Mouse (Mus musculus) 3134 (cell line): ENCODE measurements around the gene Spdye4b.
A peak's percentile ranks its signal among the peaks of the same experiment; 100 is the strongest.

Experiments
- DNase-seq: peaks from one replicate; pipeline ENCODE4 v3.0.0-alpha.2; 2011; ENCODE audit warnings: low spot score; ENCODE audit not compliant: insufficient read length; ENCODE audit errors: extremely low read depth

Spdye4b gene

DNA sequence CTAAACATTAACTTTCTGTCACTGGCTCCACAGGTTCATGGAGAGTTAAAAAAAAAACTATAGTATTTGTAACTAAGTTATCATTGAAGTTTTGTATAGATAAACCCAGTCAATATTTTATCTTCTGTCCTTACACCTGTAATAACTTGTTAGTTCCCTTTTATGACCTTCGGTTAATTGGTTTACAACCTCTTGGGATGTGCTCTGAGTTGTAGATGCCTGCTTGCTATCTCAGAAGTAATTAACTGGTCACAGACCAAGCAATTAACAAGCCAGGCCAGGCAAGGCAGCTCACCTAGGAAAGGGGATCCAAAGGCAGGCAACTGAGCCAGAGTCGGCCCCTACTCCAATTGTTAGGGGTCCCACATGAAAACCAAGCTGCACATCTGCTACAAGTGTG lies 33.0 kb downstream of the Spdye4b start:
- no peak for DNase-seq

DNA sequence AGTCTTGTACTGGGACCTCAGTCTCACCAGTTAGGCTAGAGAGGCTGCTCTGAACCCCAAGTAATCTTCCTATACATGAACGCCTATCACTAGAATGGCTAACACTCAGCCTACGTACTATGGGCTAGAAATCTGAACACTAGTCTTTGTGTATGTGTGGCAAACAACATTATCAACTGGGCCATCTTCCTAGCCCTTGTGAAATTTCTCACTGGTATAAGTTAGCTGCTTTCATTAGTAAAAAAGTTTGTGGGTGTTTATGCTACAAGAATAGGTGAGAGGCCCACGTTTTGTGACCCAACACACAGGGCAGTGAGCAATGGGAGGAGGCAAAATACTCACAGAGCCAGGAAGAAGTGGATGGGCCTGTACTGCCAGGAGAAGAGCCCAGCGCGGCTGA lies 40.2 kb downstream of the Spdye4b start:
- DNase-seq = no peak

DNA sequence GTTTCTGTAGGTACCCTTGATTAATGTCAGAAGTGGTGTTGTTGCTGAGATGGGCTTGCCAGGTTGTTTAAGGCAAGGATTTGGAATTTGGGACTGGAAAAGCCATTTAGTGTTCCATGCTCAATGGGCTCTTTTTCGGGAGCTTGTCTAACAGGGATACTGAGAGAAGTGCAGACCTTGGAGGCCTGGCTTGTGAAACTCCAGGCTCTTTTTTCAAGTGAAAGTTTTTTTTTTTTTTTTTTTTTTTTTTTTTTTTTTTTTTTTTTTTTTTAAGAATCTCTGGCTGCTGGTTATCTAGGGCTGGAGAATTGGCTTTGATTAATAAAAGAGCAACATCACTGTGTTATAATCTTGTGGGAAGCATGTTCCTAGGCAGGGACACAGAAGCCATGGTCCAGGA lies 41.5 kb downstream of the Spdye4b start:
- DNase-seq = no peak

DNA sequence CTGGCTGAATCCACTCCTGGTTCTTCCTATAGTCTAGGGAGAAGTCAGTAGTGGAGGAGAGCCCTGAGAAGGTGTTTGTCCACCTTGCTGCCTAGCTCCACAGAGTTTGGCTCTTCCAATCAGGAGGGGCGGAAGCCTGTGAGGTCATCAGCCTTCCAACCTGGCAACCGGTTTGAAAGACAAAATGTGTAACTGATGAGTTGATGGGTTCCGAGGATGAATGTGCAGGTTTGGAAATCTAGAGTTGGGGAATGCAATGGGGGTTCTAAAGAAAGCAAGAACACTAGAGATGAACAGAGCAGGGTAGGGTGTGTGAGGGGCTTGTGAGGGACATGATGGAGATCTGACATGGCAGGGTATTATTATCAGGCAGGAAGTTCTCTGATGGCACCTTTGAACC lies 46.0 kb downstream of the Spdye4b start, which contains the start of gene Spdye4a:
TSS of gene Spdye4a (minus strand) at position 101 of the 400 bp plus-strand sequence.
- no peak for DNase-seq

DNA sequence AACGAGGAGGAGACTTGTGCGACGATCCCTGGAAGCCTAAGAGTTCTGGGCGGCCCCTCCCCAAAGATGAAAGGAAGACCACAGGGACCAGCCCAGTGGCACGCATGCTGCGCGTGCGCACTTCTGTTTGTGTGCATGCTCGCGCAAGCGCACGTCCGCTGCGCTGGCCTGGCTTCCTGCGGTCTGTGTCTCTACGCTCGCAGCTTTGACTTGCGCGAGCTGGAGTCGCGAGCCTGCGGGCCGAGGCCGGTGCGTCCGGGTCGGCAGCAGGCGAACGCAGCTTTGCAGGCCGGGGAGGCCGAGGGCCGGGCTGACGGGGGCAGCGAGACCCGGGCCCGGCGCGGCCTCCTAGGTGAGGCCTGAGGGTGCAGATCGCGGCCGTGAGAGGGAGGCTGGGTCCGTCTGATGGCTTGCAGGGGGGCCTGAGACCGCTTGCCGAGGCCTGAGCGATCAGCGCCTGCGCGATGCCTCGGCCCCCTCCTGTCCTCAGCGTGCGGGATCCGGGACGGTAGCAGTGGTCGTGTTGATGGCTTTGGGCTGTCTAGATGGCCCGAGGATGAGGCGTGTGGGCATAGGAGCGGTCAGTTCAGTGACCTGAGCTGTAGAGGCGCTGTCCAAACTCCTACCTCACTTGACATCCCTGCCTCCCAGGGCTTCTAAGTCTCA lies 54.3 kb downstream of the Spdye4b start, which contains the start of gene Zfp12:
TSS of gene Zfp12 (plus strand) at position 136 of the 666 bp plus-strand sequence.
- peak; percentile 96 for DNase-seq

DNA sequence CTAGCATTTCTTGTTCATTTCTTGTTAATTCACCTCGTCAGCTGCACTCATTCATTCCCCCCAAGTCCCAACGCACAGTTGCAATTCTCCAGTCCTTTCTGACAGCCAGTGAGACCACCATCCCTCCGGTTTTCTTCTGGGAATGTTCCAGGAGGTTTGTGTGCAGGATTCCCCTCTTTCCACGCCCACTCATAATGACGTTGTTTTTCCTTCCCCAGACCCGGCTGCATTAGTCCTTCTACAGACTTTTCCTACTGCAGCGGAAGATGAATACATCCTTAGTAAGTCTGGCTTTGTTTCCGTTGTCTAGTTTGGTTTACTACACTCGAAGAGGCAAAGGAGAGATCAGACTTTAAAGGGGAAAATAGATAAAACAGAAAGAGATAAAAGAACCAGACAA lies 55.2 kb downstream of the Spdye4b start:
- DNase-seq = no peak

DNA sequence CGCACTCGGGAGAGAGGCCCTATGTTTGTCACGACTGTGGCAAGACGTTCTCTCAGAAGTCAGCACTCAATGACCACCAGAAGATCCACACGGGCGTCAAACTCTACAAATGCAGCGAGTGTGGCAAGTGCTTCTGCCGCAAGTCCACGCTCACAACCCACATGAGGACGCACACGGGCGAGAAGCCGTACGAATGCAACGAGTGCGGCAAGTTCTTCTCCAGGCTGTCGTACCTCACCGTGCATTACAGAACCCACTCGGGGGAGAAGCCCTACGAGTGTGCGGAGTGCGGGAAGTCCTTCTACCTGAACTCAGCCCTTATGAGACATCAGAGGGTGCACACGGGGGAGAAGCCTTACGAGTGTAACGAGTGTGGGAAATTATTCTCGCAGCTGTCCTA lies 64.1 kb downstream of the Spdye4b start:
- no peak for DNase-seq

DNA sequence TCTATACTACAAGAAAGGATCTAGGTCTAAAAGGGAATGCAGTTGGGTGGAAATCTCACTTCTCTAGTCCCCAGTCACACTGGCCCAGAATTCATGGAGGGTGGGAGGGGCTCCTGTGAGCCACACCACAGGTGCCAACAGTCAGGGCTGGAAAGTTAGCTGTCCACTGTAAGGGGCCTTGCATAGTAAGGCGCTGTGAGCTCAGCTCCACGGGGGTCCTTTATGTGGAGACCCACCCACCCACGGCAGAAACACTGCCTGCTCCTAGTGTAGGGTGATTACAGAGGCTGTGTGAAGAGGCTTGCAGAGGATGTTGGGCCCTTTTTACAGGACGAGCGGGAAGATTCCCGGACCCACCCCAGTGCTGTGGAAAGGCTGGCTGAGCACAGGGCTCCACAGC lies 71.2 kb downstream of the Spdye4b start:
- DNase-seq = no peak

DNA sequence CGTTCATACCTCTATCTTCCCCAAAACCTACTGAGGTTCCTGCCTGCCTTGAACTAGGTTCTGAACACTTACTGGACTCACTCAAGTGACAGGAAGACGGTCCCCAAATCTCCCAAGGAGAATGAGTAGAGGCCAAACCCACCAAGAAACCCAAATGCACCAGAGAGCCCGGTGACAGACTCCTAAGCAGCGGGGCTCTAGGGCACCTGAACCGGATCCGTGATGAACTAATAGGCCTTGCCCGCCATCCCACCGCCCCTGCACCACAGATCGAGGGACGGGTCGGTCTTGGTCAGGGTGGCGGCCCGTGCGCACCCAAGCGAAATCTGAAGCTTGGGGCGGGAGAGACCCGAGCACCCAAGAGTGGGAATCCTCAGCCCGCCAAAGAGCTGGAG lies 72.0 kb downstream of the Spdye4b start:
- DNase-seq = no peak

DNA sequence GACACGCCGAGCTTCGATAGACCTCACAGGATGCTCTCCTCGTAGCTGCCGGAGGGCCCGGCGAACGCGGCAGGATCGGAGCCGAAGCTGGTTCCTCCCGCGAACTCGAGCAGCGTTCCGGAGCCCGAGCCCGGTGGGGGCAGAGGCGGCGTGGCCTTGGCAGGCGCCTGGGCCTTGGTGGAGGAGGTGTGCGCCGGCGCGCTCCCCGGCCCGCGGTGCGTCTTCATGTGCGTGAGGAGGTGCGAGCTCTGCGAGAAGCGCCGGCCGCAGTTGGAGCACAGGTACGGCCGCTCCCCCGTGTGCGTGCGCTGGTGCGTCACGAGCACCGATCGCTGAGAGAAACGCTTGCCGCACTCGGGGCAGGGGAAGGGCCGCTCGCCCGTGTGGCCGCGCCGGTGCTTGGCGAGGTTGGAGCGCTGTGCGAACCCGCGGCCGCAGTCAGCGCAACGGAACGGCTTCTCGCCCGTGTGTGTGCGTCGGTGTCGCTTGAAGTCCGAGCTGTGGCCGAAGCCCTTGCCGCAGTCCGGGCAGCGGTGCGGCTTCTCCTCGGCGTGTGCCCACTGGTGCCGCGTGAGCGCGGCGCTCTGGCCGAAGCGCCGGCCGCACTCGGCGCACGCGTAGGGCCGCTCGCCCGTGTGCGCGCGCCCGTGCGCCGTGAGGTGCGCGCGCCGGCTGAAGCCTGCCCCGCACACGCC lies 72.5 kb downstream of the Spdye4b start:
- peak; percentile 34 for DNase-seq

DNA sequence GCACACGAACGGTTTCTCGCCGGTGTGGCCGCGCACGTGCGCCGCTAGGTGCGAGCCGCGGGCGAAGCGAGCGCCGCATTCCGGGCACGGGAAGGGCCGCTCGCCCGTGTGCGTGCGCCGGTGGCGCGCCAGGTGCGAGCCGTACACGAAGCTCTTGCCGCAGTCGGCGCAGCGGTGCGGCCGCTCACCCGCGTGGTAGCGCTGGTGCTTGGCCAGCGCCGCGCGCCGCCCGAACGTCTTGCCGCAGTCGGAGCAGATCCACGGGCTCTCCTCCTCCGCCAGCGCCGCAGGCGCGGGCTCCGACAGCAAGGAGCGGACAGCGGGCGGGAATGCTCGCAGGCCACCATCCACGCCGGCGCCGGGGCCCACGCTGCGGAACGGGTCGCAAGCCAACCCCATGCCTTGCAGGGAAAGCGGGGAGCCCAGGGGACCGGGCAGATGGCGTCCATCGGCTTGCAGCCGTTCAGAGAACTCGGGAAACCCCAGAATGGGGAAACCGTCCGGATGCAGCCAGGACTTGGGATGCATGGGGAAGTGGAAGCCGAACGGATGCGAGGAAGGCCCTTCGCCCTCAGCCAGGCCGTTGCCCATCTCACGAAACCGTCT lies 73.2 kb downstream of the Spdye4b start:
- no peak for DNase-seq
